Mouse (Mus musculus): ENCODE measurements around the gene Med13l. TPM values are rescaled to one million over a fixed set of nuclear protein-coding genes. Genes with fewer than 3 reads are reported as not detected.

Med13l gene
- total RNA-seq, 4 experiments from 2014 or later = 24.6 to 32.4 (median 26.1) TPM

GRCm38 (mm10) chr5:118773866-118774265, 213.4 kb downstream of the Med13l start:
- no peak for DNase-seq (ENCODE audit: low spot score in 2 of 2)

DNA sequence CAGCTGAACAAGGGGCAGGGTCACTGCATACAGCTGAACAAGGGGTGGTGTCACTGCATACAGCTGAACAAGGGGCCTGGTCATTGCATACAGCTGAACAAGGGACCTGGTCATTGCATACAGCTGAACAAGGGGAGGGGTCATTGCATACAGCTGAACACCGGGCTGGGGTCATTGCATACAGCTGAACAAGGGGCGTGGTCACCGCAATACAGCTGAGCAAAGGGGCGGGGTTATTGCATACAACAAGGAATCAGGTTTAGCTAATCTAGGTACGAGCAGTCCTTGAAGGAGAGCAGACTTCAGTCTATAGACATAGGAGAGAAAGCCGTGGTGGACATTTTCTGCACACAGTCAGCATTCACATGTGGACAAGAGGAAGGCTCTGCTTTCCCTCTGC, 215.9 kb downstream of the Med13l start:
- no peak for DNase-seq (ENCODE audit: low spot score in 2 of 2)

- peak; percentile 61 to 74 for DNase-seq (ENCODE audit: low spot score in 2 of 2)
Observed at GRCm38 (mm10) chr5:118781598-118781997, 221.1 kb downstream of the Med13l start.

GRCm38 (mm10) chr5:118782139-118782538, 221.7 kb downstream of the Med13l start:
- DNase-seq (ENCODE audit: low spot score in 2 of 2) = peak in 1 of 2 experiments; percentile 30

DNA sequence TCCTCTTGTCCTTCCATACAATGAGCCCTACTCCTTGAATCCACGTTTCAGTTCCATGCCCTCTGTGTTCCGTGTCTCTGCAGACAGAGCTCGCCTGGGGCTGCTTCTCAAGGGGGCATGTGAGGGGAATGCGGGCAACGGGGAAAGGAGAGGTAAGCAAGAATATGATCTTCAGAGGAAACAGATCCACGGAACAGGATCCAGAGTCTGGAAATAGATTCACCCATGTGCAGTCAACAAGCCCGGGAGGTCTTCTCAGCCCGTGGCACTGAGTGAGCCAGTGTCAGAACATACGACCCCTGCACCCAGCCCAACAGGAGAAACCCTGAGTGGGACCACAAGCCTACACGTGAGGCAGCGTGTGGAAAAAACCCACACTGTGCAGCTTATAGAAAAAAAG, 228.7 kb downstream of the Med13l start:
- DNase-seq (ENCODE audit: low spot score in 2 of 2) = peak in 1 of 2 experiments; percentile 57

- DNase-seq (ENCODE audit: low spot score in 2 of 2) = peak; percentile 64 to 81
Observed at GRCm38 (mm10) chr5:118789776-118790175, 229.3 kb downstream of the Med13l start.

- DNase-seq (ENCODE audit: low spot score in 2 of 2) = no peak
Observed at GRCm38 (mm10) chr5:118797811-118798210, 237.3 kb downstream of the Med13l start.

- no peak for DNase-seq (ENCODE audit: low spot score in 2 of 2)
Observed at GRCm38 (mm10) chr5:118801592-118801991, 241.1 kb downstream of the Med13l start.

- no peak for DNase-seq (ENCODE audit: low spot score in 2 of 2)
Observed at GRCm38 (mm10) chr5:118802036-118802435, 241.6 kb downstream of the Med13l start.

DNA sequence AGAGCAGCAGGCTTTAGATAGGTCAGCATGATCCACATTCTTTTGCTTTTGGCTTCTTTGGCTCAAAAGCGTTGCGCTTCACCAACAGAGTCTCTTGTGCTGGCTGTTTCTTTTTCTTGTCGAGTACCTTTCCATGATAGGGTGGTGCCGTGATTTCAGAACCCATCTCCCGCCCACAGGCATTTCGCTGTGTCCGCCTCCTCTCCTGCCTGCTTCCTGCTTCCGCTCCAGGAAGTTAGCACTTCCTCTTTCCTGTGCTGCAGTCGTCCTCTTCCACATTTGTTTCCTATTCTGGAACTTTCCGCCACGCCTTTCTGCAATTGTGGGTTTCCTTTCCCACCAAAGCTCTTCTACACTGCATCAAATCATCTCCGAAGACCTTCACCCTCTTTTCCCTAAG, 248.5 kb downstream of the Med13l start:
- DNase-seq (ENCODE audit: low spot score in 2 of 2) = no peak

DNA sequence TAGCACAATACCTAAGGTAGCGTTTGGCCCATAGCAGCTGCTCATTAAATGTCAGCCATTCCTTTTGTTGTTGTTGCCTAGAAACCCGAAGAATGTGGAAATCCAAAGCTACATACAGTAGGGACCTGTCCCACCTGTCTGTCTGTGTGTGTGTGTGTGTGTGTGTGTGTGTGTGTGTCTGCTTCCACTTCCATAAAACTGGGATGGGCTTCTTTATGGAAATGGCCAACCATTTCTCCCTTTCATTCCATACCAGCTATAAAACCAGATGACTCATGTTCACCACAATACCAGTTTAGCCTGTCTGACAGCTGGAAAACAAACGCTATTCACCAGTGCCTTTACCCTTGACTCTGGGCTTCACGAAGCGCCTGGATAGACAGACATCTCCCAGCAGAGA, 249.1 kb downstream of the Med13l start:
- no peak for DNase-seq (ENCODE audit: low spot score in 2 of 2)

DNA sequence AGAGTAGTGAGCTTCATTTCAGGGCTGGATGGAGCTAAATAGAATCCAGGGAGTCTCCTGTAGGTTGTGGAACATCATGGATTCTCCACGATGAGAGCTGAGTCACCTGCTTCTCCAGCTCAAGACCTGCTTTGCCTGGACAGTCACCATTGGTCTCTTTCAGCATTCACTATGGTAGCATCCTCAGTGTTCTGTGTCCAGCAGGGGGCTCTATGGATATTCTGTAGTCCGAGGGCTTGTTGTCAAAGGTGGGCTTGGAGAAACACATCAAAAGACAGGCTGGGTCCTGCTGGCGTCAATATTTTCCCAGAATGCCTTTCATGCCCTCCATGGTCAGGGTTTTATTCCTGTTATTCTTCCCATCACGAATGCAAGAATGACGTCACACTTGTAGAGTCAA, 251.2 kb downstream of the Med13l start:
- no peak for DNase-seq (ENCODE audit: low spot score in 2 of 2)

GRCm38 (mm10) chr5:118812421-118812820, 251.9 kb downstream of the Med13l start:
- DNase-seq (ENCODE audit: low spot score in 2 of 2) = peak; percentile 40 to 74

DNA sequence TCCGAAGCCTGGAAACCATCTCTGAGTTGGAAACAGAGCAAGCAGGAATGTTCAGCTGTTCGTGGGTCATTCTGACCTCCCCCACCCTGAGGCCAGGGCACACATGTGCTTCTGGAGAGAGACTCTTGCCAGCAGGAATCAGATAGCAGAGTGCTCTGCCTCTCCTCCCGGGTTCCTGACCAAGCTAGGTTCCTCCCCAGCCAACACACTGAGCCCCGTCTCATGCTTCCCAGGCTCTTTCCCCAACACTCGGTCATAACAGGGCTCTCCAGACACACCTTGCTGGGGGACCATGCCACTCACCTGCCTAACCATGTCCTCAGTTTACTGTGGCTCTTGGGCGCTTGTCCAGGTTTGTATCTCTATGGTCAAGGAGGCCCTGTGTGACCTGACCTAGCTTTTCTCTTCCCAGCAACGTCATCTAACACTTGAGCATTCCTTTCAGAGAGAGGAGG, 252.5 kb downstream of the Med13l start:
- peak; percentile 52 to 77 for DNase-seq (ENCODE audit: low spot score in 2 of 2)

DNA sequence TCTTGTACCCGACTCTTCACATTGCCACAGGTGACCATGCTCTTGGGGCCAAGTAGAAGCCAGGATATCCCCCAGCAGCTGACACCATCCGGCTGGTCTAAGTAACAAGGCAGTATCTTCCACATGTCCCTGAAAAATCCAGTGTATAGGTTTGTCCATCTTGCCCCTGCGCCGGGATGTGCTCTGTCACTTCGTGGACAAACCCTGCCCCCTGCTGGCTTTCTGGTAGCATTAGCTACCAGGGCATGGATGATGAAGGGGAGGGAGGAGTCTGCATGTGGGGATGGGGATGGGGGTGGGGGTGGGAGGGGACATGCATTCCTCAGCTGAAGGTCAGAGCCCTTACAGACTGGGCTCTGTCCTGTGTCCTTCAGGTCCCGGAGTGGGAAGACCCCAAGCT, 253.6 kb downstream of the Med13l start:
- DNase-seq (ENCODE audit: low spot score in 2 of 2) = peak; percentile 33 to 54
